Mouse (Mus musculus) kidney, adult 9 months (tissue): ENCODE measurements around the gene Prkar1a.

ENCODE experiments used
- DNase-seq: peaks from one replicate; pipeline ENCODE4 v3.0.0; 2022

The Prkar1a gene

GRCm38 (mm10) chr11:109709501-109709900 lies 60.3 kb downstream of the Prkar1a start:
- DNase-seq = no peak

- no peak for DNase-seq
These were observed 65.4 kb downstream of the Prkar1a start for GRCm38 (mm10) chr11:109714341-109715247.

- DNase-seq = no peak
These were observed 66.1 kb downstream of the Prkar1a start for GRCm38 (mm10) chr11:109715311-109715781.

- no peak for DNase-seq
These were observed 67.8 kb downstream of the Prkar1a start for GRCm38 (mm10) chr11:109716981-109717380.

GRCm38 (mm10) chr11:109717448-109717847 lies 68.2 kb downstream of the Prkar1a start:
- no peak for DNase-seq

- DNase-seq = no peak
These were observed 69.0 kb downstream of the Prkar1a start for GRCm38 (mm10) chr11:109717966-109718895.
